21 mouse cellular contexts compared by ENCODE assay signal in the genomic region with DNA sequence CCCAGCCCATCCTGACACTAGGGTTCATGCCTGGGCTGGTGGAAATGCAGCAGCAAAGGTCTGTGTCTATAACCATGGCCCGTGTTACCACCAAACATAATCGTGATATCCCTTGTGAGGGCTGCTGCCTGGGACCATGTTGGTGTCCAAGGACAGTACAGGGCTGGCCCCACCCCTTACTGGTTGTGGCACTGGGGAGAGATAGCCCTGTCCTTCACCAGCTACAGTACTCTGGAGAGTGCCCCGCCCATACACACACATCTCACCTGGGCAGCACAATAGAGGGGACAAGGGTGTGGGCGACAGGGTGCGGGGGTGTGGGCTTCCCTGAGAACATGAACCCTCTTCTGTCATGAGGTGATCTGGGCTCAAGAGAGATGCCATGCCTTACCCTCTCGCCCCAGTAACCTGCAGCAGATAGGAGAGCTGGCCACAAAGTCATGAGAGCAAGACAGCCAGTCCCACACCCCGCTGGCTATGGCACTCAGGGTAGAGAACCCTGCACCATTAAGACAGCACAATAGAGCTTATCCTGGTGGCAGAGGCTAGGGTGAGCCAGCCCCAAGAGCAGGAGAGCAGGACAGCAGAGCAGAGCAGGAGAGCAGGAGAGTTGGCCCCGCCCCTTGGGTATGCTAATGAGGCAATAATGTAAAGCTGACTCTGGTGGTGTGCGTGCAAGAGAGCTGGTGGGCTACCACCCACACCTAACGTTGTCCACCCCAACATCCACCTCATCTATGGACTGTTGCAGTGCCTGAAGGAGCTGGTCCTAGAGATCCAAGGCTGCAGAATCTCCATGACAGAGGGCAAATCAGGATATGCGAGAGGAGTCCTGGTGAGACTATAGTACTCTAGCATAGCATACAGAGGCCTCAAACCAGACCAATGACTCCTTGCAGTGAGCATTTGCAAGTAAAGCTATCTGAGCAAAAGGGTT. TPM values are rescaled to one million over a fixed set of nuclear protein-coding genes. Genes with fewer than 3 reads are reported as not detected.
A peak's percentile ranks its signal among the peaks of the same experiment; 100 is the strongest.
DNase-seq lines count a peak whose midpoint lies in the region; ATAC-seq and TF ChIP-seq lines count a peak whose summit lies in the region.
"Had no signal": no experiment of that assay in that cellular context is flagged by ENCODE, and none has a peak within 500 bp of the region (broad histone marks: within the 10 kb centered on the region; RNA-seq: fewer than 3 reads in every experiment).

No protein-coding gene starts in this region.

- no peak overlapping the region for H3K4me3 ChIP-seq in heart, embryonic 15.5 days
- H3K4me3 ChIP-seq in neural tube, embryonic 12.5 days = no peak overlapping the region
- no peak overlapping the region for H3K4me3 ChIP-seq in forebrain, embryonic 16.5 days (replicated peaks; ENCODE audit: low read length)
- H3K4me3 ChIP-seq in stomach, postnatal 0 days (ENCODE audit: low read depth, low read length) = no peak overlapping the region
- H3K4me3 ChIP-seq: embryonic facial prominence, embryonic 12.5 days; heart, embryonic 10.5 days; intestine, embryonic 15.5 days; liver, embryonic 12.5 days; lung, embryonic 15.5 days had no signal

- H3K27me3 ChIP-seq in heart, embryonic 15.5 days = no peaks in the 10 kb centered on the region
- no peaks in the 10 kb centered on the region for H3K27me3 ChIP-seq in neural tube, embryonic 12.5 days (replicated peaks)
- H3K27me3 ChIP-seq in forebrain, embryonic 16.5 days (replicated peaks; ENCODE audit: control insufficient read depth, insufficient read depth, low read length) = no peaks in the 10 kb centered on the region
- no peaks in the 10 kb centered on the region for H3K27me3 ChIP-seq in stomach, postnatal 0 days (ENCODE audit: control insufficient read depth, insufficient read depth, low read length)
- H3K27me3 ChIP-seq: embryonic facial prominence, embryonic 12.5 days; intestine, embryonic 15.5 days; liver, embryonic 12.5 days; lung, embryonic 15.5 days had no signal

- H3K9ac ChIP-seq in heart, embryonic 15.5 days = no peak overlapping the region
- no peak overlapping the region for H3K9ac ChIP-seq in neural tube, embryonic 12.5 days
- no peak overlapping the region for H3K9ac ChIP-seq in forebrain, embryonic 16.5 days (replicated peaks; ENCODE audit: low read depth, low read length)
- H3K9ac ChIP-seq in stomach, postnatal 0 days (ENCODE audit: low read length) = no peak overlapping the region
- H3K9ac ChIP-seq: embryonic facial prominence, embryonic 12.5 days; intestine, embryonic 15.5 days; liver, embryonic 12.5 days; lung, embryonic 15.5 days had no signal

- no peaks in the 10 kb centered on the region for H3K4me1 ChIP-seq in heart, embryonic 15.5 days (replicated peaks)
- H3K4me1 ChIP-seq in neural tube, embryonic 12.5 days = no peaks in the 10 kb centered on the region
- H3K4me1 ChIP-seq in forebrain, embryonic 16.5 days (replicated peaks; ENCODE audit: control insufficient read depth, insufficient read depth, low read length) = no peaks in the 10 kb centered on the region
- no peaks in the 10 kb centered on the region for H3K4me1 ChIP-seq in stomach, postnatal 0 days (replicated peaks; ENCODE audit: control insufficient read depth, insufficient read depth)
- H3K4me1 ChIP-seq: embryonic facial prominence, embryonic 12.5 days; heart, embryonic 10.5 days; intestine, embryonic 15.5 days; liver, embryonic 12.5 days; lung, embryonic 15.5 days had no signal

- DNase-seq in heart, adult 8-10 months (ENCODE audit: low spot score) = no peak
- no peak for DNase-seq in neural tube, embryonic 10.5 days (ENCODE audit: extremely low spot score, low spot score)
- no peak for DNase-seq in stomach, postnatal 0 days (ENCODE audit: low spot score)
- no peak for DNase-seq in cerebellum, postnatal 14 days
- DNase-seq: cerebellum, adult 11-12 months; gastrocnemius, postnatal 36 days; heart, postnatal 14 days; left cerebral cortex, postnatal 4 days; thymus, adult 18-20 months had no signal

- TF ChIP-seq EP300 in stomach, postnatal 0 days (optimal IDR thresholded peaks at IDR 0.05) = no peak

- H3K27ac ChIP-seq in heart, embryonic 15.5 days = no peak overlapping the region
- no peak overlapping the region for H3K27ac ChIP-seq in neural tube, embryonic 12.5 days
- H3K27ac ChIP-seq in forebrain, embryonic 16.5 days (ENCODE audit: low read length) = no peak overlapping the region
- H3K27ac ChIP-seq in stomach, postnatal 0 days (replicated peaks) = no peak overlapping the region
- H3K27ac ChIP-seq: embryonic facial prominence, embryonic 12.5 days; heart, embryonic 10.5 days; intestine, embryonic 15.5 days; kidney, postnatal 0 days; liver, embryonic 12.5 days; lung, embryonic 15.5 days; macrophage had no signal

- no peak overlapping the region for H3K4me2 ChIP-seq in heart, embryonic 15.5 days
- H3K4me2 ChIP-seq in neural tube, embryonic 12.5 days (replicated peaks) = no peak overlapping the region
- H3K4me2 ChIP-seq in forebrain, embryonic 16.5 days (ENCODE audit: low read length) = no peak overlapping the region
- no peak overlapping the region for H3K4me2 ChIP-seq in stomach, postnatal 0 days (replicated peaks; ENCODE audit: low read depth)
- H3K4me2 ChIP-seq: embryonic facial prominence, embryonic 12.5 days; intestine, embryonic 15.5 days; liver, embryonic 12.5 days; lung, embryonic 15.5 days had no signal

- 0 out of 2 replicates have a peak, but pooled peaks have one; percentile 7 for ATAC-seq in heart, embryonic 15.5 days (replicated peaks; ENCODE audit: insufficient number of reproducible peaks, insufficient read depth, low FRiP score, low read depth)
- ATAC-seq in neural tube, embryonic 12.5 days (ENCODE audit: low FRiP score, low read depth) = peak; percentile 58; the same call in 1 of the 2 replicates
- ATAC-seq in forebrain, embryonic 16.5 days = 0 out of 2 replicates have a peak, but pooled peaks have one; percentile 28
- 0 out of 2 replicates have a peak, but pooled peaks have one; percentile 35 for ATAC-seq in stomach, postnatal 0 days (ENCODE audit: low FRiP score, low TSS enrichment)
- no peak for ATAC-seq in activated CD4-positive, CD25-positive, alpha-beta regulatory T cell, adult 4 months
- ATAC-seq: intestine, embryonic 15.5 days; liver, embryonic 12.5 days had no signal

- TF ChIP-seq CTCF in stomach, postnatal 0 days (IDR thresholded peaks at IDR 0.05; ENCODE audit: low read depth) = no peak

- 62% methylated on average over 10 of the region's 11 CpGs for WGBS in heart, embryonic 15.5 days
- whole genome bisulfite sequencing in neural tube, embryonic 12.5 days = 56% methylated on average over 11 of the region's 11 CpGs
- WGBS in forebrain, embryonic 16.5 days = 64% methylated on average over 11 of the region's 11 CpGs
- WGBS in stomach, postnatal 0 days = 65% methylated on average over 11 of the region's 11 CpGs

- no peaks in the 10 kb centered on the region for H3K9me3 ChIP-seq in heart, embryonic 15.5 days (replicated peaks)
- H3K9me3 ChIP-seq in neural tube, embryonic 12.5 days = no peaks in the 10 kb centered on the region
- H3K9me3 ChIP-seq in forebrain, embryonic 16.5 days (ENCODE audit: control insufficient read depth, low read length) = no peaks in the 10 kb centered on the region
- H3K9me3 ChIP-seq in stomach, postnatal 0 days (ENCODE audit: control insufficient read depth, low read length) = no peaks in the 10 kb centered on the region
- H3K9me3 ChIP-seq: embryonic facial prominence, embryonic 12.5 days; heart, embryonic 10.5 days; intestine, embryonic 15.5 days; liver, embryonic 12.5 days; lung, embryonic 15.5 days had no signal

- no peaks in the 10 kb centered on the region for H3K36me3 ChIP-seq in heart, embryonic 15.5 days
- no peaks in the 10 kb centered on the region for H3K36me3 ChIP-seq in neural tube, embryonic 12.5 days
- H3K36me3 ChIP-seq in forebrain, embryonic 16.5 days (ENCODE audit: control insufficient read depth, insufficient read depth) = no peaks in the 10 kb centered on the region
- no peaks in the 10 kb centered on the region for H3K36me3 ChIP-seq in stomach, postnatal 0 days (ENCODE audit: control insufficient read depth, insufficient read depth, low read length)
- H3K36me3 ChIP-seq: embryonic facial prominence, embryonic 12.5 days; heart, embryonic 10.5 days; intestine, embryonic 15.5 days; liver, embryonic 12.5 days; lung, embryonic 15.5 days had no signal

RNA-seq across cellular contexts. Expression of a gene that starts 12.7 kb away (rescaled TPM):
- 1.6 and 2.1 TPM in 2 replicates for polyA plus RNA-seq in heart, embryonic 15.5 days (2015; fragmentation: Nextera tagmentation; extraction: Ambion mirVana)
- total RNA-seq in heart, adult 8-10 months (2022) = 1 to 10 TPM; 1.1 to 1.4 (median 1.1) TPM
- polyA plus RNA-seq in neural tube, embryonic 12.5 days (2016; fragmentation: Nextera tagmentation; extraction: Ambion mirVana) = 12.3 and 12.8 TPM in 2 replicates
- 15.4 and 17.7 TPM in 2 replicates for polyA plus RNA-seq in forebrain, embryonic 16.5 days (2015; fragmentation: Nextera tagmentation; extraction: Ambion mirVana)
- polyA plus RNA-seq in stomach, postnatal 0 days (2015; fragmentation: Nextera tagmentation; extraction: Ambion mirVana) = 2.0 and 2.1 TPM in 2 replicates
- polyA plus RNA-seq in activated CD4-positive, CD25-positive, alpha-beta regulatory T cell, adult 4 months (2017; shearing (Covaris generic)) = not detected
- total RNA-seq: neutrophil, adult 5-6 weeks had no signal
- polyA plus RNA-seq: macrophage had no signal
